In genomic region chr16:7638955-7639755, GRCm38 (mm10) we compare ENCODE assay signal across 13 mouse cellular contexts.
DNase-seq lines count a peak whose midpoint lies in the region; ATAC-seq lines count a peak whose summit lies in the region.
"Had no signal": no experiment of that assay in that cellular context is flagged by ENCODE, and none has a peak within 500 bp of the region (broad histone marks: within the 10 kb centered on the region; RNA-seq: fewer than 3 reads in every experiment).

No protein-coding gene starts in this region.

- H3K27ac ChIP-seq in hindbrain, embryonic 14.5 days = peak overlapping the region; percentile 65
- peak overlapping the region; percentile 76 for H3K27ac ChIP-seq in neural tube, embryonic 15.5 days (replicated peaks)
- H3K27ac ChIP-seq: left cerebral cortex, adult 2 months had no signal

- no peaks in the 10 kb centered on the region for H3K9me3 ChIP-seq in hindbrain, embryonic 14.5 days (ENCODE audit: control insufficient read depth, low read length)
- H3K9me3 ChIP-seq in neural tube, embryonic 15.5 days (replicated peaks) = no peaks in the 10 kb centered on the region

- DNase-seq in heart, postnatal 10 days = peak; percentile 2 to 5
- DNase-seq in heart, postnatal 36 days = no peak
- DNase-seq in right cerebral cortex, postnatal 25 days = peak; percentile 9
- DNase-seq in right cerebral cortex, postnatal 4 days = no peak
- peak; percentile 37 for DNase-seq in hindbrain, embryonic 14.5 days (ENCODE audit: low spot score)
- DNase-seq in cerebellum, postnatal 36 days = no peak
- no peak for DNase-seq in kidney, postnatal 25 days
- DNase-seq: adrenal gland, postnatal 36 days; cerebellum, adult 2 months; liver; lung, postnatal 14 days had no signal

- intact Hi-C loops in heart, postnatal 10 days (cut with DNase I) = no loop called here
- intact Hi-C loops in heart, postnatal 36 days (cut with DNase I) = no loop called here

- H3K4me2 ChIP-seq in hindbrain, embryonic 14.5 days (replicated peaks) = peak overlapping the region; percentile 1; the same call in 1 of the 2 replicates
- H3K4me2 ChIP-seq in neural tube, embryonic 15.5 days = no peak overlapping the region

- H3K9ac ChIP-seq in hindbrain, embryonic 14.5 days = no peak overlapping the region
- no peak overlapping the region for H3K9ac ChIP-seq in neural tube, embryonic 15.5 days (replicated peaks)

- no peak overlapping the region for H3K4me3 ChIP-seq in hindbrain, embryonic 14.5 days (replicated peaks; ENCODE audit: low read length)
- H3K4me3 ChIP-seq in neural tube, embryonic 15.5 days (replicated peaks) = no peak overlapping the region
- H3K4me3 ChIP-seq: left cerebral cortex, adult 2 months had no signal

- ATAC-seq in hindbrain, embryonic 14.5 days (ENCODE audit: low FRiP score) = no peak
- no peak; the same call in 1 of the 2 replicates for ATAC-seq in neural tube, embryonic 15.5 days (ENCODE audit: low FRiP score)

- 36% methylated on average over 15 of the region's 15 CpGs for WGBS in hindbrain, embryonic 14.5 days
- 39% methylated on average over 15 of the region's 15 CpGs for WGBS in neural tube, embryonic 15.5 days

- no peaks in the 10 kb centered on the region for H3K36me3 ChIP-seq in hindbrain, embryonic 14.5 days (replicated peaks; ENCODE audit: control insufficient read depth, insufficient read depth)
- H3K36me3 ChIP-seq in neural tube, embryonic 15.5 days = no peaks in the 10 kb centered on the region

- H3K4me1 ChIP-seq in hindbrain, embryonic 14.5 days (replicated peaks; ENCODE audit: control insufficient read depth, insufficient read depth, low read length) = peaks cover 27% of the 10 kb centered on the region
- peaks cover 27% of the 10 kb centered on the region for H3K4me1 ChIP-seq in neural tube, embryonic 15.5 days

- no peaks in the 10 kb centered on the region for H3K27me3 ChIP-seq in hindbrain, embryonic 14.5 days (ENCODE audit: control insufficient read depth, insufficient read depth, low read length)
- no peaks in the 10 kb centered on the region for H3K27me3 ChIP-seq in neural tube, embryonic 15.5 days (replicated peaks)

Comparison
In these comparisons a context has a peak if more than half of its experiments do, and no peak if none do; other contexts are left out.
1. DNase-seq: peak in heart, postnatal 10 days (2 of 2), right cerebral cortex, postnatal 25 days (single experiment) and hindbrain, embryonic 14.5 days (single experiment); none in heart, postnatal 36 days (0 of 2), right cerebral cortex, postnatal 4 days (single experiment), cerebellum, postnatal 36 days (0 of 2) and kidney, postnatal 25 days (0 of 2).